Mouse (Mus musculus) thymus, adult 2 months (tissue): ENCODE results near the gene Mgst2. TPM values are rescaled to one million over a fixed set of nuclear protein-coding genes. Genes with fewer than 3 reads are reported as not detected.

Source experiments
- DNase-seq: peaks from one replicate; pipeline ENCODE4 v3.0.0; 2021
- H3K27ac ChIP-seq: fragments of 200-500 bp; 2 replicates; pipeline ENCODE4 v1.5.1; 2012; ENCODE audit warnings: low read length, control low read depth; ENCODE audit not compliant: control insufficient read depth, insufficient read depth
- H3K27me3 ChIP-seq: fragments of 200-500 bp; 2 replicates; pipeline ENCODE4 v1.6.1; 2012; ENCODE audit warnings: mild to moderate bottlenecking, low read length, moderate library complexity, mixed read lengths; ENCODE audit not compliant: control insufficient read depth, insufficient read depth
- H3K36me3 ChIP-seq: fragments of 200-500 bp; 2 replicates; pipeline ENCODE4 v1.6.1; 2012; ENCODE audit warnings: mild to moderate bottlenecking, low read length, moderate library complexity; ENCODE audit not compliant: control insufficient read depth, insufficient read depth
- H3K4me1 ChIP-seq: fragments of 200-500 bp; replicated peaks from 2 replicates; pipeline ENCODE4 v1.6.1; 2012; ENCODE audit warnings: low read length; ENCODE audit not compliant: control insufficient read depth, insufficient read depth
- H3K4me3 ChIP-seq: fragments of 200-500 bp; 2 replicates; pipeline ENCODE4 v1.5.1; 2012; ENCODE audit warnings: mild to moderate bottlenecking, low read length, control low read depth, moderate library complexity; ENCODE audit not compliant: control insufficient read depth, insufficient read depth
- CTCF ChIP-seq: fragments of 200-500 bp; IDR thresholded peaks from 2 replicates; pipeline ENCODE4 v1.5.1; 2012; ENCODE audit warnings: mild to moderate bottlenecking, control low read depth, low read length, moderate library complexity, borderline replicate concordance; ENCODE audit not compliant: control insufficient read depth, poor library complexity, insufficient read depth; ENCODE audit errors: extremely low read depth
- POLR2A ChIP-seq: fragments of 200-500 bp; IDR thresholded peaks from 2 replicates; pipeline ENCODE4 v1.6.1; 2012; ENCODE audit warnings: mild to moderate bottlenecking, low read length, control low read depth, moderate library complexity; ENCODE audit not compliant: control insufficient read depth, poor library complexity, insufficient read depth; ENCODE audit errors: extremely low read depth
- WGBS: fragments of 180-500 bp; shearing (Covaris S2); methylation state at CpG from one replicate; pipeline ENCODE4 v1.1.7; 2018; 5-methylcytosine and 5-hydroxymethylcytosine counted together
- polyA plus RNA-seq: library from polyadenylated mRNA; depleted of rRNA; stranded (reverse); fragments of >200 nt; gene quantifications from 2 replicates; pipeline ENCODE4 v1.2.3, GENCODE M21; 2012

Gene Mgst2
- polyA plus RNA-seq, 1 experiment: 20.8 TPM

DNA sequence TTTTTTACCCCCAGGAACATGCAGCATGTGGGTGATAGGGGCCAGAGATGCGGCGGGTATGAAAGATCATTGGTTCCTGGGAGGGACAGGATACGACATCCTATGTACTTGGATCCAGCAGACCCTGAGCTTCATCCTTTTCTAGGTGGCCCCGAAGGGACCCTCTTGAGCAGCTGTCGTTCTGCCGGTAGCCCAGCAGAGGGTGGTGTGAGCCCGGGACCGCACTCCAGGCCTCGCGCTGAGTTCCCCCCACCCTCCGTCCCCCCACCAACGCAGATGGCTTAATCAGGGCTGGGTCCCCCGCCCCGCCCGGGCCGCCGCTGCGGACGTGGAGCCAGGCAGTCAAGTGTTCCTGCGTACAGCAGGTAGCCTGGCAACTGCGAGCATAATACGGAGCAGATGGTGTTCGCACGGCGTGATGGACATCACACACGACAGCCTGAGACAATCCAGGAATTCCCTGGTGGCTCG, 41.2 kb downstream of the Mgst2 start:
- Histone ChIP-seq H3K27ac (no peak overlapping the region), H3K4me3 (peak overlapping the region; percentile 48), H3K27me3 (no peaks in the 10 kb centered on the region), H3K4me1 (peaks cover 20% of the 10 kb centered on the region), H3K36me3 (no peaks in the 10 kb centered on the region)
- TF ChIP-seq POLR2A (no peak), CTCF (peak; percentile 90)
- peak; percentile 75 for DNase-seq
- WGBS: under 1% methylated on average over 27 of the region's 27 CpGs

DNA sequence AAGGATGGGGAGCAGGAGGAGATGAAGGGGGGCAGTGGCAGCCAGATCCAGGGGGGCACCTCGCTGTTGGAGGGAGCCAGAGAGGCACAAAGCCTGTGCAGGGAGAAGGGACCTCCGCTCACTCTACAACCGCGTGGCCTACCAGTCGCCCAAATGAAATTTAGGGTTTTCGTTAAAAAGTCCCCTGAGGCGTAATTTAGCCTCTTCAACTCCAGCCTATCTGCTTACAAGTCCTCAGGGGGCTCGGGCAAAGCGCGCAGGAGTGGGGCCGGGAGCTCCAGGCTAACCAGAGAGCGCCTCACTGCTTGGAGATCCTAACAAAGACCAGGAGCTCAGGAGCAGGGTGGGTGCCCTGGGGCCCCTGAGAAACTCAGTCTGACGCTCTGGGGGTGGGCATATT, 41.8 kb downstream of the Mgst2 start:
- Histone ChIP-seq H3K27me3 (no peaks in the 10 kb centered on the region), H3K36me3 (no peaks in the 10 kb centered on the region), H3K4me1 (peaks cover 20% of the 10 kb centered on the region), H3K27ac (no peak overlapping the region), H3K4me3 (no peak overlapping the region)
- DNase-seq: peak; percentile 10
- TF ChIP-seq POLR2A (no peak), CTCF (no peak)
- WGBS: 48% methylated on average over 13 of the region's 13 CpGs

GRCm38 (mm10) chr3:51702701-51703286, 42.6 kb downstream of the Mgst2 start:
- 95% methylated on average over 8 of the region's 8 CpGs for WGBS
- no peaks in the 10 kb centered on the region for H3K27me3 ChIP-seq
- no peak for DNase-seq
- no peak overlapping the region for H3K27ac ChIP-seq
- H3K4me1 ChIP-seq: peaks cover 20% of the 10 kb centered on the region
- no peak overlapping the region for H3K4me3 ChIP-seq
- TF ChIP-seq CTCF: no peak
- TF ChIP-seq POLR2A: no peak
- H3K36me3 ChIP-seq: no peaks in the 10 kb centered on the region

GRCm38 (mm10) chr3:51703478-51703877, 43.3 kb downstream of the Mgst2 start:
- Histone ChIP-seq H3K27me3 (no peaks in the 10 kb centered on the region), H3K4me3 (no peak overlapping the region), H3K36me3 (no peaks in the 10 kb centered on the region), H3K27ac (no peak overlapping the region), H3K4me1 (peaks cover 20% of the 10 kb centered on the region)
- DNase-seq: no peak
- TF ChIP-seq CTCF (no peak), POLR2A (no peak)
- WGBS: 93% methylated on average over 8 of the region's 8 CpGs

GRCm38 (mm10) chr3:51705220-51705619, 45.1 kb downstream of the Mgst2 start:
- Histone ChIP-seq H3K27me3 (no peaks in the 10 kb centered on the region), H3K4me1 (peaks cover 19% of the 10 kb centered on the region), H3K4me3 (no peak overlapping the region), H3K36me3 (no peaks in the 10 kb centered on the region), H3K27ac (no peak overlapping the region)
- 90% methylated on average over 7 of the region's 7 CpGs for WGBS
- TF ChIP-seq CTCF (peak; percentile 38; the same call in 1 of the 2 replicates), POLR2A (no peak)
- DNase-seq: peak; percentile 26

GRCm38 (mm10) chr3:51708375-51708745, 48.2 kb downstream of the Mgst2 start:
- Histone ChIP-seq H3K4me1 (no peaks in the 10 kb centered on the region; the same call in 1 of the 2 replicates), H3K36me3 (no peaks in the 10 kb centered on the region), H3K27ac (no peak overlapping the region), H3K4me3 (no peak overlapping the region), H3K27me3 (no peaks in the 10 kb centered on the region)
- 83% methylated on average over 1 of the region's 1 CpGs for WGBS
- no peak for TF ChIP-seq POLR2A
- TF ChIP-seq CTCF: no peak
- DNase-seq: no peak
